Mouse (Mus musculus) forebrain, embryonic 11.5 days (tissue): ENCODE measurements at regions not wholly inside any gene's neighbourhood (a gene's known extent, or its start where the extent isn't known, plus 50 kb on each side); places are given as distances from the start of the nearest gene placed in this dataset.

Experiments used
- ATAC-seq: fragments of 200-750 bp; cut with Nextera tagmentation; replicated peaks from 2 replicates; pipeline ENCODE4 v1.8.0; 2017; ENCODE audit warnings: moderate TSS enrichment; ENCODE audit not compliant: low FRiP score
- DNase-seq: peaks from one replicate; pipeline ENCODE4 v3.0.0-alpha.2; 2017; ENCODE audit warnings: low spot score
- H3K27ac ChIP-seq: fragments of 300-500 bp; sonication (generic); 2 replicates; pipeline ENCODE4 v1.5.1; 2014; ENCODE audit warnings: low read depth, low read length
- H3K27me3 ChIP-seq: fragments of 300-500 bp; sonication (generic); 2 replicates; pipeline ENCODE4 v1.6.1; 2014; ENCODE audit warnings: mild to moderate bottlenecking, low read length, mixed read lengths; ENCODE audit not compliant: control insufficient read depth, insufficient read depth
- H3K36me3 ChIP-seq: fragments of 300-500 bp; sonication (generic); 2 replicates; pipeline ENCODE4 v1.6.1; 2014; ENCODE audit warnings: mild to moderate bottlenecking, low read length, moderate library complexity, mixed read lengths; ENCODE audit not compliant: control insufficient read depth, insufficient read depth
- H3K4me1 ChIP-seq: fragments of 300-500 bp; sonication (generic); replicated peaks from 2 replicates; pipeline ENCODE4 v1.6.1; 2014; ENCODE audit warnings: low read length, mixed read lengths; ENCODE audit not compliant: control insufficient read depth, insufficient read depth
- H3K4me2 ChIP-seq: fragments of 300-500 bp; sonication (generic); 2 replicates; pipeline ENCODE4 v1.6.1; 2014; ENCODE audit warnings: low read depth, mild to moderate bottlenecking, low read length, moderate library complexity, mixed read lengths; ENCODE audit not compliant: severe bottlenecking
- H3K4me3 ChIP-seq: fragments of 300-500 bp; sonication (generic); 2 replicates; pipeline ENCODE4 v1.5.1; 2014; ENCODE audit warnings: low read depth, low read length
- H3K9ac ChIP-seq: fragments of 300-500 bp; sonication (generic); 2 replicates; pipeline ENCODE4 v1.6.1; 2014; ENCODE audit warnings: low read length
- H3K9me3 ChIP-seq: fragments of 300-500 bp; sonication (generic); 2 replicates; pipeline ENCODE4 v1.6.1; 2016; ENCODE audit warnings: low read length, mixed read lengths; ENCODE audit not compliant: control insufficient read depth
- WGBS: fragments of 180-500 bp; shearing (Covaris S2); extraction: QIAGEN DNeasy Blood & Tissue Kit; methylation state at CpG from one replicate; pipeline ENCODE4 v1.1.7; 2014; 5-methylcytosine and 5-hydroxymethylcytosine counted together

DNA sequence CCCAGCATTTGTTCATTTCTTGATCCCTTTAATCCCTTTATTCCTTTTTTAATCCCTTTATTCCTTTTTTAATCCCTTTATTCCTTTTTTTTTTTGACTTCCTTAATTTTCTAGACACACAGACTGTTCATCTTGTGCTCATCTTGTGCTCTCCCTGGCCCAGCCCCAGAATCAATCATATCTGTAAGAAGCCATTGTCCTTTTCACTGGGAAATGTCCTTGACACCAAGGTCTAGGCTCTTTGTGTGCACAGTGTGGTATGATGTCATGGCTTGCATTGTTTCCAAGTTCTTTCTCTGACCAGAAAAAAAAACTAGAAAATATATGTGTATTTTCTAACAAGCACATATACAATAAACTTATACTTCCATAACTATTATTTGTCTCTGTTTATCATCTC lies 78.9 kb upstream of the Magi1 start:
- no peak for DNase-seq
- no peak for ATAC-seq
- no peaks in the 10 kb centered on the region for H3K4me1 ChIP-seq
- no peak overlapping the region for H3K4me2 ChIP-seq
- H3K9me3 ChIP-seq: no peaks in the 10 kb centered on the region
- H3K27me3 ChIP-seq: no peaks in the 10 kb centered on the region
- H3K36me3 ChIP-seq: no peaks in the 10 kb centered on the region
- no peak overlapping the region for H3K9ac ChIP-seq
- no peak overlapping the region for H3K4me3 ChIP-seq
- no peak overlapping the region for H3K27ac ChIP-seq

DNA sequence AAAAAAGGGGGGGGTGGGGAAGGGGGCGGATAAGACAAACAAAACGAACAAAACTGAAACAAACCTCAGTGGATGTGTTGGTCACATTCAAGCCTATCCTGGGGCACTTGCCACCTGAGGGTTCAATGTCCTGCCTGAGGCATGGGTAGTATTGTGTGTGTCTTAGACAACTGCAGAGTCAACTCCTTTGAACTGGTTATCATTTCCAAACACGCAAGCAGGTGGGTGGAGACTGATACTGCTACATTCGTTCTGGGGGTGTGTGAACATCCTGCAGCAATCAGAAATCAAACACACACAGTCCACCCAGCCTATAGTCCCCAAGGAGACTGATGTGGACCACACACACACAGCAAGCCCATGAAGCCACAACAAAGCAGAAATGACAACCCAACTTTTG lies 73.9 kb upstream of the Magi1 start:
- no peaks in the 10 kb centered on the region for H3K36me3 ChIP-seq
- H3K9me3 ChIP-seq: no peaks in the 10 kb centered on the region
- H3K4me3 ChIP-seq: no peak overlapping the region
- ATAC-seq: no peak
- H3K4me1 ChIP-seq: no peaks in the 10 kb centered on the region
- no peaks in the 10 kb centered on the region for H3K27me3 ChIP-seq
- DNase-seq: no peak
- no peak overlapping the region for H3K27ac ChIP-seq
- H3K4me2 ChIP-seq: no peak overlapping the region
- no peak overlapping the region for H3K9ac ChIP-seq
- WGBS: 84% methylated on average over 4 of the region's 4 CpGs

DNA sequence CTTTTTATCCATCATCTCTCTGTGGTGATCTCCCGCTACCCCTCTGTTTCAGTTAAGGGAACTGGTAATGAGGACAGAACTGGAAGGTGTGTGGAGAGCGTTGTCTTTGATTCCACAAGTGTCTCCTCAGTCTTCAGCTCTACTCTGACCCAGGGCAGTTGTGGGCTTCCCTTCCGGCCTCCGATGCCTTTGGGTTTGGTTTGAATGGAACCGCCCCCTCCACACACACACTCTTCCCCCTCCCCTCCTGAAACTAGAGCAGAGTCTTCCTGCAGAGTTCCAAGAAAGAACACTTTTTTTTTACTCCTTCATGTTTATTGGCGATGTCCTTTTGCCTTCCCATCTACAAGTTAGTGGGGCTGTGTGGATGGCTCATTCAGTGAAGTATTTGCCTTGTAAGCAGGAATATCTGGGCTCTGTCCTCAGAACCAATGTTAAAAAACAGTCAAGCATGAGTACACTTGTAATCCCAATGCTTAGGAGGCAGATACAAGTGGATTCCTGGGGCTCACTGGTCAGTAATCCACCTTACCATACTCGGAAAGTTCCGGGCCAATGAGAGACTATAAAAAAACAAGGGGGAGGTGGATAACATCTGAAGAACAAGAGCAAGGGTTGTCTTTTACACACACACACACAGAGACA lies 70.9 kb upstream of the Magi1 start:
- Histone ChIP-seq H3K27me3 (no peaks in the 10 kb centered on the region), H3K4me1 (no peaks in the 10 kb centered on the region), H3K36me3 (no peaks in the 10 kb centered on the region), H3K4me3 (no peak overlapping the region), H3K9me3 (no peaks in the 10 kb centered on the region), H3K4me2 (no peak overlapping the region), H3K27ac (no peak overlapping the region), H3K9ac (no peak overlapping the region)
- ATAC-seq (no peak), DNase-seq (no peak)
- 51% methylated on average over 8 of the region's 8 CpGs for WGBS

DNA sequence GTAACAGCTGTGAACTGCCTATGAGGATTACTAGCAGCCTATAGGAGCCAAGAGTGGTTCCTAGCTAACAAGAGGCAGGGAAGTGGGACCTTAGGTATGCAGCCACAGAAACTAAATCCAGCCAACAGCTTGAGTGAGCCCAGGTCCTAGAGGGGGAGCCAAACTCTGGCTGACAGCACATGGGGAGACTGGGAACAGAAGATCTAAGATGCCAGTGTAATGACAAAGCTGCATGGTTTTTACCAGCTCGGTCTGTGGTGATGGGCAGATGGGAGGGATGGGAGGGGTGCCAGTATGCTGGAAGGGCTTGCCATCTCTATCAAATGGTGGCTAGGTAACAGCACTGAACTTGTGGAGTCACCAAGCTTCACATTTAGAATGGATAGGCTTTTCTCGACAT lies 60.6 kb upstream of the Magi1 start:
- WGBS: 82% methylated on average over 2 of the region's 2 CpGs
- DNase-seq (no peak), ATAC-seq (no peak)
- Histone ChIP-seq H3K4me2 (no peak overlapping the region), H3K27ac (no peak overlapping the region), H3K27me3 (no peaks in the 10 kb centered on the region), H3K9me3 (no peaks in the 10 kb centered on the region), H3K4me3 (no peak overlapping the region), H3K9ac (no peak overlapping the region), H3K36me3 (no peaks in the 10 kb centered on the region), H3K4me1 (no peaks in the 10 kb centered on the region)

DNA sequence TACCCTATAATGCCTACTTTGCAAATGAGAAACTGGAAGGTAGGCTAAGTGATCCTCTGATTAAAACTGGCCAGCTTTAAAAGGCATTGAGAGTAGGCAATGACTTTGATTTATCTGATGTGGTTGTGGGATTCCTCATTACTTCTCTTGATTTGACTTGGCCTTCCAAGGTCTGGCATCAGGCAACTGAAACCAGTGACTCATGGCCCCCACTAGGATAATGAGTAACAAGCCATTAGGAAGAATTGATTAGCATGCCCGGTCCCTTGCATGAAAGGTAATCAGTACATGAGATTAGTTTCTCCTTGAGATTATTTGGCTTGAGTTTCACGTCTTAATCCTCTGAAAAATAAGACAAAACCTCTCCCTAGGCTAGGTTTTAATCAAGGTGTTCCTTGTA lies 56.8 kb upstream of the Magi1 start:
- no peaks in the 10 kb centered on the region for H3K9me3 ChIP-seq
- DNase-seq (no peak), ATAC-seq (no peak)
- no peak overlapping the region for H3K4me3 ChIP-seq
- H3K36me3 ChIP-seq: no peaks in the 10 kb centered on the region
- no peak overlapping the region for H3K9ac ChIP-seq
- H3K27me3 ChIP-seq: no peaks in the 10 kb centered on the region
- H3K4me1 ChIP-seq: no peaks in the 10 kb centered on the region
- no peak overlapping the region for H3K27ac ChIP-seq
- no peak overlapping the region for H3K4me2 ChIP-seq
- WGBS: 59% methylated on average over 2 of the region's 2 CpGs

DNA sequence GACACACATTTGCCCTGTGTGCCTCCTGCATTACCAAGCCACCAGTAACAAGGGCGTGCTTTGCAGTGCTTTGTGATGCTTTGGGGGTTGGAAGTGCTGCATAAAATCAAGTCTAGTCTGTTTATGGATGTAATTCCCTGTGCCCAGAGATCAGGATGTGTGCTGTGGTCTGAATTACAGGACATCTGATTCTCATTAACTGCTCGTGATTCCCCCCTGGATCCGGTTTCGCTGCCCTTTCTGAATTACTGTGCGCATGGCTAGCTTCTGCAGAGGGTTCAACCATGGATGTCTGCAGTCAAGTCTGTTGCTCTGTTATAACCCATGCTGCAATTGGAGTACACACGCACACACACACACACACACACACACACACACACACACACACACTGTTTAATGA lies 52.5 kb upstream of the Magi1 start:
- no peaks in the 10 kb centered on the region for H3K9me3 ChIP-seq
- H3K4me2 ChIP-seq: no peak overlapping the region
- no peaks in the 10 kb centered on the region for H3K27me3 ChIP-seq
- no peak overlapping the region for H3K27ac ChIP-seq
- 65% methylated on average over 6 of the region's 6 CpGs for WGBS
- ATAC-seq (no peak), DNase-seq (peak; percentile 52)
- no peak overlapping the region for H3K9ac ChIP-seq
- no peak overlapping the region for H3K4me3 ChIP-seq
- no peaks in the 10 kb centered on the region for H3K4me1 ChIP-seq
- no peaks in the 10 kb centered on the region for H3K36me3 ChIP-seq
